Mouse (Mus musculus) cerebellum, adult 18-20 months (tissue): ENCODE data around the gene Elovl2.

Source experiments
- DNase-seq, 2 experiments: peaks; one replicate each; pipeline ENCODE4 v3.0.0; 2021

The Elovl2 gene

DNA sequence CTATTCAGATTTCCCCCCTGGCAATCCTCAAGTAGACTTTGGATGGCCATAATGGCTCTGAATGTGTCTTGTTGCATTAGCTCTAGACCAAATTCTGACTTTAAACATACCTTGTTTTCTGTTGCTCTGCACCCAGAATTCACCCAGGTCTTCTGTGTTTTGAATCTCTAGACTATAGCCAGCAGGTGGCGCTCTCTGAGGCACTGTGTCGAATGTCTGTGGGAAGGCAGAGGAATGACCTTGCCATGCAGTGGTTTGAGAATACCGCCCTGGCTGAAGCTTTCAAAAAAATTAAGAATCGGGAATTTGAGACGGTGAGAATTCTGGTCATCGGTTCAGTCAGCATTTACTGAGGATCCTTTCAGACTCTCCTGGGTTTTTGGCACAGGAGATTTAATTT, 85.3 kb downstream of the Elovl2 start:
- peak; percentile 43 to 62 for DNase-seq
